Mouse (Mus musculus) adrenal gland, adult (tissue): ENCODE measurements at regions not wholly inside any gene's neighbourhood (a gene's known extent, or its start where the extent isn't known, plus 50 kb on each side); places are given as distances from the start of the nearest gene placed in this dataset.

Source experiments
- DNase-seq, 2 experiments: peaks; one replicate each; pipeline ENCODE4 v3.0.0; 2022 to 2023; ENCODE audit warnings: low spot score in 1 of 2; ENCODE audit not compliant: inconsistent age in 2 of 2

DNA sequence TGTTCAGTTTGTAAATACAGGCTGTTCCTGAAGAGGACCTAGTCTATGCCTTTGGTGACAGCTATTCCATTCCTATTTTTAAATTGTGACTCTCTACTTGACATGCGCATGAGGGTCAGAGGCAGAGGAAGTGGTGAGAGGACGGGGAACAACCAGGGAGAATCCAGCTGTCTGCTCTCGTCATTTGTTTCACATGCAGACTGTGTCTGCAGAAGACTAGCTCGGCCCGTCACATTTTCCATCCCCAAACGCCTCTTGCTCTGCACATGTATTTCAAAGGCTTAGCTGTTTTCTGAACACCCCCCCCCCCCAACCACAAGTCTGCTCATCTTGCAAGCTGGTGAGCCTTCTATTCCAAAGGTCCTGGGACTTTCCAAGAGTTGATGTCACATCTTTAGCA lies 339.4 kb downstream of the Dhx35 start:
- no peak for DNase-seq

DNA sequence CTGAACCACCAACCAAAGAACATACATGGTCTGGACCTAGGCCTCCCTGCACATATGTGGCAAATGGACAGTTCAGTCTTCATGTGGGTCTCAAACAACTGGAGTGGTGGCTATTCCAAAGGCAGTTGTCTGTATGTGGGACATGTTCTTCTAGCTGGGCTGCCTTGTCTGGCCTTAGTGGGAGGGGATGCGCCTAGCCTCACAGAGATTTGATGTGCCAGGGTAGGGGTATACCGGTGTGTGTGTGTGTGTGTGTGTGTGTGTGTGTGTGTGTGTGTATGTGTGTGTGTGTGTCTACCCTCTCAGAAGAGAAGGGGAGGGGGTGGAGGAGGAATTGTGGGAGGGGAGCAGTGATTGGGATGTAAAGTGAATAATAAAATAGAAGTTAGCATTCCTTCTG lies 344.0 kb downstream of the Dhx35 start:
- DNase-seq: no peak

DNA sequence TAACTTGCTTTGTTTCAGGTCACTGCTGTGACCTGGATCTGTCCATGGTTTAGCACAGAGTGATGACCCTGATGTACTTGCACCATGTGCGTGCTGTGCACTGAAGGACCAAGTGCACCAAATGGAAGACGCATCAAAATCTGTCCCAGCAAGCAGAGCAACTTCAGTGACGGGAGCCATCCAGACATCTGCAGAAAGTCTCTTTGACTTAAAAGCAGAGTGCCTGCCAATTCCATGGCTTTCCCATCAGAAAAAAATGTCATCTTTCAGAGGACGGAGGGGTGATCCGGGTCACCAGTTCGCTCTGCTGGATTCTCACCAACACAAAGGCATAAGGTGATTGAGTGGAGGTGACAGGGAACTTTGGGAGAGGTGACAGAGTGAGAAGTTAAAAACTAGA lies 351.4 kb downstream of the Dhx35 start:
- no peak for DNase-seq

DNA sequence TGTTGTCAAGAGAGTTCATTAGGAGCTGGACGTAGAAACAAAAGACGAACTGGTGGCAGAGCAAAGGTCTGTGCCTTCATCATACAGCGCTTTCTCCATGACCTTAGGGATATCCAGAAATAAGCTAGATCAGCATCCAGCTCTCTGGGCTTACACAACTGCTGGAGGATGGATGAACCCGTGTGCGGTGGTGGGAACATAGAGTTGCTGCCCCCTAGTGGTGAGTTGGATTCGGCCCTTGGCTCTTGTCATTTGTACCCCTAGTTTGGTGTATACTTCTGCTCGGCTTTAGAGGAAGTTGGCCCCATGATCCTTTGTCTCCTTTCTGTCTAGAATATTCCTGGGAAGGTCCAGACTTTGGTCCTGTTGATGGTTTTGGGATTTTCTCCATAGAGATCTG lies 369.4 kb downstream of the Dhx35 start:
- peak; percentile 69 to 90 for DNase-seq

DNA sequence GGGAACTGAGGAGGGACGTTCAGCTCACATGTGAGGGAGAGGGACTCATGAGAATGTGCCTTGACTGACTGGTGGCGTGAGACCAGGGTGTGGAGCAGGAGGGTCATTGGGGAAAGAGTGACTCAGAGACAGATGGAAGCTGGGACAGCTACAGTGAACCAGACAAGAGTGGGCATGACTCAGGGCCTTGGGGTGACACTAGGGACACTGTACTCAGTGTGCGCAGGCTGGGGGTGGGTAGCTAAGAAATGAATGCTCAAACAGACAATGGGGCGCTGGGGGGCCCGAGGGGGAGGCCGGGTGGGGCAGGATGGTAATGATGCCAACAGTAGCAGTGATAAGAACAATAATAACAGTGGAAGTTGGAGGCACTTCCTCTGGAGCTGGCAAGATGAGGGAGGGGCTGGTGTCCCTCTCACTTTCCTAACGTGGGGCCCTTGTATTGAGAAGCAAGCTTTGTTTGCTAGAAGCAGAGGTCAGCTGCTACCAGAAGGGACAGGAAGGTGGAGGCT lies 374.0 kb downstream of the Dhx35 start:
- DNase-seq: no peak

DNA sequence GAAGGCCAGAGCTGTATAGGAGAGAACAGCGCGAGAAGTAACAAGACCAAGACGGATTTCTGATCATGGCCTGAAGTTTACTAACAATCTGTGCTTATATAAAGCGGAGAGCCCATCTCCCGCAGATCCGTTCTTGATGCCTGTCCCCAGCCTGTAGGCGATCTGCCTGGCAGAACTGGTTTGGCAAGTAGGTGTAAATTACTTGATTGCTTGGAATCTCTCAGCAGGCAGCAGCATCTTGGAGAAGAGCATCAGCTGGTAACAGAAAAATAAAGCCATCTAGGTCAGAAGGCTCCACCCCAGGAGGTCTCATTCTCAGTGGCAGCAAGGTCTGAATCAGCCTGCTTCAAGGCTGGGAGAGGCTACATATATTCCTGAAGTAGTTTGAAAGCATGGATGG lies 401.5 kb downstream of the Dhx35 start:
- no peak for DNase-seq

DNA sequence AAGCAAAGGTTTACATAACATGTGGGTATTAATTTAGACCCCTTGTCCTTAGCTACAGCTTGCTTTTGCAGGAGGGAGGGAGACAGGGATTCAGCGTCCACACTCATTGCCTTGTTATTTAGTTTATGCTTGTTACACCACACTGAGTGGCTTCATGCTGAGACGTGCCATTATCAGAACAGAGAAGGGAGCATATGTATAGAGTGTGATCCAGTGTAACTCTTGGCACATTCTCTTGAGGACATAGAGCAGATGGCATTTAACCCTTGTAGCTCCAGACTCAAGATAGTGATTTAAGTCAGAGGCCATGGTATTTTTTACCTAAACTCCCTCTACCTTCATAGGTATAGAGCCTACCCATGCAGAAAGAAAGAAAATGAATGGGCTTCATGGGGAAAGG lies 437.7 kb downstream of the Dhx35 start:
- no peak for DNase-seq

DNA sequence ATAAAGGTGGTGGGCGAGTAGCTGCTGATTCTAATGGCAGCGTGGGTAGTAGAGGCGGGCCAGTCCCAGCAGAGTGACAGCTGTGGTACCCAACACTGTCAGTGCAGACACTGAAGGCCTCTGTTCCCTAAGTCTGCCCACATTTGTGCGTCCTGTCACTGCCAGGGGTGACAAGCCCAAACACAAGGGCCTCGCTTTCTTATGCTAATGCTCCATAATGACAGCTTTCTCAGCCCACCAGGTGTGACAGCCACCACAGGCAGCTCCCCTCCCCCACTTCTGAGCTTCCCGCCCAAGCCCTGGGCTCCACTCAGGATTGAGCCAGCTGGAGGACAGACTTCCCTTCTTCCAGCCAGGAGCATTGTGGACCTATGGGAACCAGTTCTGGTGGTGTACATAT lies 440.4 kb downstream of the Dhx35 start:
- DNase-seq: no peak

DNA sequence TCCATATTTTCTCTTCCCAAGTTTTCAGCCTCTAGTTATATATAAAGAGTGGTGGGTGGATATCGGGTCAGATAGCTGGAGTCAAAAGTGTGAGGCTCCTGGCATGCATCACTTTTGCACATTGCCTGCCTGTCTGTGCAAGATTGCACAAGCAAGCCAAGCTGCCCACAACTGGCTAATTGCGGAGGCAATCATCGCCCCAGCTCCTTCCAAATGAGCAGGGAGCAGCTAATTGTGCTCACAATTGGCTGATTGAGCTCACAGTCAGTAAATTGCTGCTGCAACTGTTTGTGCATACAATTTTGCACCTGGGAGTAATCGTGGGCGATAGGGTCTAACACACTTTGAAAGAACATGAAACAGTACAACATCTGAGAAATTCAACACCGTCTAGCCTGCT lies 455.5 kb downstream of the Dhx35 start:
- DNase-seq: no peak

DNA sequence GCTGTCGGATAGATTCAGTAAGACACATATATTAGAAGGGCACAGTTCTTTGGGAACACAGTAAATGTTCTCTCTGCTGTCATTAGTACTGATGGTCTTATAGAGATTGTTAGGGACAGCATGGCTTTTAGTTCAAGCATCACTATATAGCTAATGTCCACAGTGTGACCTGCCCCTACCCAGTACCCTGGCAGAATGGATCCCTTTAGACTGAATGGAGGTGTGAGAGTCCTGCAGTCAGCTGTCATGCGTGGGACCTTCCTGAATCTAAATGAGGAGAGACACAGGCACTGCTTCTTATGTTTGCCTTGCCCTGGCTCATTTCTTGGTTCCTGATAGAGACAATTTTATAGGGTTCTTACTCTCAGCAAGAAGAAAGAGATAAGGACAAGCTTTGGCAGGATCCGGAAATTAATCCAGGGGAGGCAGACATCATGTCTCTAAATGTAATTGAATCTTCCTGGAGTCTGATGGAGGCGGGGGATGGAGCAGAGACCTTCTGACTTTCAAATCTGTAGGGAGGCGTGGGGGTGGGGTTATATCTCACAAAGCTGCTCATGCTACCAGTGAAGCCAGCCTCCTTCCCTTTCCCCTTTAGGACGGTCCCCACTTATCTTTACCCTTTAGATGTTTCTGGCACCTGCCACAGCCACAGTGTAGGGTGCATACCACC lies 456.5 kb downstream of the Dhx35 start:
- no peak for DNase-seq

DNA sequence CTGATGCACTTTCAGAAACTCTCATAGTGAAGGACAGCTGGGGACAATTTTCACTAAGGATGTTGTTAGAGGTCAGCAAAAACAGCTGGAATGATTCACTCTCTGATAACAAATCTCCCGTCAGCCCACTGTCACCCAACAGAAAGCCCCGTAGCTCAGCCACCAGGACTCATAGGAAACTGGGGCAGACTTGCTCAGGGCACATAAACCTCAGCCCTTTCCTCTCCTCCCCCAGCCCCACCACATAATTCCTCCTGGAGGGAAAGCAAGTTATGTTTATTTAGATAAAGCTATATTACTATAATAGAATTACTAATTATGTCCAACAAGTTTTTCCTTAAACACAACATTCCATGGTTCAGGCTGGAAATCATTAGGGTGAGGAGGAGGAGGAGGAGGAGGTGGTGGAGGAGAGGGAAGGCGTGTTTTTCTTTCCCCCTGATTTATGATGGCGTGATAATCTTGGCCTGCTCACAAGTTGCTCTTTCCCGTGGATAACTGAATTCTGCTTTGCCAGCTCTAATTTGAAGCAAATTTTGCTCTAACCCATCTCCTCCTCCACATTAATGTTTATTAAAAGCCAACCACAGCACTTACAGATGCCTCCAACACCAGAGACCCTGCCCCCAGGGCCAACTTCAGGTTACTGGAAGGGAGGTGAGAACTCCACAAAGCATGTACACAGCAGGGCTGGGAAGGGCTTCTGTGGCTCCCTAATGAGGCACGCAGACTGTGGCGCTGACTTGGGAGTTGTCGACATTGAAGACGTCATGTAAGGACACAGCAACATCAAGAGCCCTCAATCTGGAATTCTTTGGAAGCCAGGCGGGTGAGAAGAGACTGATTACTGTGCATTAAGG lies 475.8 kb downstream of the Dhx35 start:
- peak in 1 of 2 experiments; percentile 56 for DNase-seq

DNA sequence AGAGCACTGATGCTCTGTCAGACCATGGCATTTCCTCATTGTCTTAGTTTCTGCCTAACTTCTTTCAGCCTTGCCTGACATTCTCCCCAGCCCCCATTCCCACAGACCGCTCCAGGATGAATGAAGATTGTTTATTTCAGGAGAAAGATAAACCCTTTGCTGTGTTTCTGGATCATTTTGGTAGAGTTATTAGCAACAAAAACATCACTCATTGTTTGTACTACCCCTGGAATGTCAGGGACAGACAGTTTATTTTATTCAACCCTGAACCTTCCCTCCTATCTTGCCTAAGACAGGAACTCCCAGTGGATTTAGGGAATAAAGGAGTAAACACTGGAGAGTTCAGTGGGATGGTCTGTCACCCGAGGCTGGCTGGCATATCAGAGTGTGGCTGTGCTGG lies 484.3 kb downstream of the Dhx35 start:
- peak in 1 of 2 experiments; percentile 64 for DNase-seq

DNA sequence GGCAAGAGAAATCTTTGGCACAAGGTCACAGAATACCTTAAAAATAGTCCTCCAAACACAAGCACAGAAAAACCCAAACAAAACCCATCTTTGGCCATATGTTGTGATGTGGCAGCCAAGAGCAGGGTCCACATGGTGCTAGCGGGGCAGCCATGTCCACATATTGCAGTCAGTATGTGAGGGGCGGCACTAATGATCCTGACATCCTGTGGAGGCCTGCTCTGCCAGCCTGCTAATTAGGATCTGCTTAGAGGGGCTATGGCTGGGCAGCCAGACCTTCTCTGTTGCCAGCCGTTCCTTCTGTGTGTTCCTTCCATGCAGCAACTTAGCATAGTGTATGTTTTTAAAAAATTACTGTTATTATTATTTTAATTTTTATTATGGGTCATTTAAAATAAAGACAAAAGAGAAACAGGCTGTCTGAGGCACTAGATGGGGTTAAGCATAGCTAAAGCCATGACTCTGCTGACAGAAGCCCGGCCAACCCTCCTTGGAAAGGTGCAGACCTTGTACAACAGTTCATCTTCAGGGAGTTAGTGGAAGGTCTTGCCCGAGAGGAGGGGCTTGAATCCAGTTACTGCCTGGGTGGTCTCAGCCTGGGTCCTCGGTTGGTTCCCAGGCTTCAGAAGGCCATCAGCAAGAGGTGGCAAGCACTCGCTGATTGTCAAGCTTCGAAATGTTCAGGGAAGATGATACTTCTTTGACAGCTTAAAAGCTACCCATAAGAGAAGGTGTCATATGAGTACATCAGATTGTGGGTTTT lies 487.1 kb downstream of the Dhx35 start:
- DNase-seq: no peak

DNA sequence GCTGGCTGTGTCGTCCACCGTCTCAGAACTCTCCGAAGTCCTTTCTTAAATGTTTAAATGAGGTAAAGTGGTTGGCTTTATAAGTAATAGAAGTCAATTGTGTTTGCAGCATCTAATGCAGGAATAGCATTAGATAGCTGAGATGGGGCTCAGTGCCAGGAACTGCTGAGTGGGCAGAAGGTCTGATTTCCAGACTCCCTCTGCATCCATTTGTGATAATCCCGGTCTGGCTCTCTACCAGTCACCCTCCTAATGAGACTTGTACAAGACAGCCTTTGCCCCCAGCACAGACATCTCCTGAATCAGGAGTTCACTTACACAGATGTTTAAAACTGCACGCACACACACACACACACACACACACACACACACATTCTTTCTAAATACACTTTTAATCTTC lies 489.5 kb downstream of the Dhx35 start:
- peak in 1 of 2 experiments; percentile 24 for DNase-seq

DNA sequence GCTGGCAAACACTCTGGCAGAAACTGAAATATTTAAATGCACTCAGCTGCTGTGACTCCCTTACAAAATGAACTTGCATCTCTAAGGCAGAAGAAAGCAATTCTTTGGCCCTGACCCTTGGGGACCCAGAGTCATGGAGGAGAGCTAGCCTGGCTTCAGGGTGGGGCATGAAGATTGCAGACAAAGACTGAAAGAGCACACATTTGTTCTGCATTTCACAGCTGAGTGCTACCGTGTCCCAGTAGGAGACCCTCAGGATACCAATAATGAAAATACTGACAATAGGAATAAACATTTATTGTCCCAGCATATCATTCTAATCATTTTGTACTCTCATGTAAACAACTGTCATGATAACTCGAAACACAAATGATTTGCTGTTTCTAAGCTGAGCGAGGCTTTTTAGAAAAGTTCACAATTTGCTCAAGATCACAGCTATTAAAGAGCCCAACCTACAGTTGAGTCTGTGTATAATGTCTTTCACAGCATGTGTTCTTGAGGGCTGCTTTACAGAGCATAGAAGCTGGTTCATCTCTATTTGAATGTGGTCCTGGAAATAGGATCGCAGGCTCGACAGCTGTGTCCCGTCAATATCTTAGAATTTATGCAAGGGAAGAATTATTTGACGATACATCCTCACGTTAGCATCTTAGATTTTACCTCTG lies 490.1 kb downstream of the Dhx35 start:
- no peak for DNase-seq

DNA sequence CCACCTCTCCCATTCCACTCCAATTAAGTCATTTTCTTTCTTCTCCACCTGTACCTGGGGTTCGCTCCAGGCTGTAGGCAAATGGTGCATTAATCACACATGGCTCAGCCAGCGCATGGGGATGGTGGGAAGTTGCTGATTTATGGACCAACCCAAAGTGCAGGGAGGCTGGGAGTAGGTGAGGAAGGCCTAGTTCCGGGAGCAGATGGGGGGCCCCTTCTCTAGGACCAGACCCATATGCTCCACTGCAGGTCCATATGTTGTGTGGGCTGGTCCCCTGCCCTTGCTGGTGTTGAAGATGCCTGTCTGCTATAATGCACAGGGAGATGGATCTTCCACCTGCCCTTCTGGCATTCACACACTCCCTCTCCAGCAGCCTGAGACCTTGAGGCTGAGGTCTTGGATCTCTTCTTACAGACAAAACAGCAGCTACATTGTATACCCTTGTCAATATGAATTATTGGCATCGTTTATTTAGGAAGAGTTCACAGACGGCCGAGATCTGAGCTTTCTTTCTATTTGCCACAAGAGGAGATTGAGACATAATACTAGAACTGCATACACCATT lies 493.5 kb downstream of the Dhx35 start:
- DNase-seq: peak in 1 of 2 experiments; percentile 43

DNA sequence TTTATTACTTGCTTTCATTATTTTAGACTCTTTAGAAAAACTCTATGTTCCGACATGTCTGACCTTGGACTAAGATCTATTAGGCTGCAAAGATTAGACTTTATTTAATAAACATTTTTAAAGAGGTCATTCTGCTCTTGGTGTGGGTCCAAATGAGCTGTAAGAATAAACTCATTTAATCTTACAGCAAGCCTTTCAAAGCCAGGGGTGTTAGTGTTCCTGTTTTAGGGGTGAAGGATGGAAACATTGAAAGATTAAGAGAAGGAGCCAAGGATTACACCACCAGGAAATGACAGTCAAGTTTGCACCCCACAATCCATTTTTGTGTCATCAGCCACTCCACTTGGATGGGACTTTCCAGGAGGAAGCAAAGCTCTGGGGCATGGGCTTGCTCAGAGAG lies 495.5 kb downstream of the Dhx35 start:
- DNase-seq: peak in 1 of 2 experiments; percentile 67

DNA sequence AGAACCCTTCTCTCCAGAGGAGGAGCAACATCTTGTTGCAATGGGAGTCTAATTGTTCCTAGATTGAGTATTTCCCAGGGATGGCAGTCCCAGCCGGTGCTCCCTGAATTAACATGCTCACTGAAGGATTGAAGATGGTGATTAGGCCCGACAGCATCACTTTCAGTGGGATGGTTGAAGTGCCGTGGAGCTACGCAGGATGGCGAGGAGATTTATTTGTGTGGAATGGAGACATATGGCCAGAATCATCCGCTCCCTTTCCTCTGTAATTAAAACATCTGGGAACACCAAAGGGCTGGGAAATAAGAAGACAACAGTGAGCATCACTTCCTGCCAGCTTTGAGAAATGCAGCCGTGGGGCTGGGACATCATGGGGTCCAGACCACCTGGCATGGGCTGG lies 512.4 kb downstream of the Dhx35 start:
- no peak for DNase-seq

DNA sequence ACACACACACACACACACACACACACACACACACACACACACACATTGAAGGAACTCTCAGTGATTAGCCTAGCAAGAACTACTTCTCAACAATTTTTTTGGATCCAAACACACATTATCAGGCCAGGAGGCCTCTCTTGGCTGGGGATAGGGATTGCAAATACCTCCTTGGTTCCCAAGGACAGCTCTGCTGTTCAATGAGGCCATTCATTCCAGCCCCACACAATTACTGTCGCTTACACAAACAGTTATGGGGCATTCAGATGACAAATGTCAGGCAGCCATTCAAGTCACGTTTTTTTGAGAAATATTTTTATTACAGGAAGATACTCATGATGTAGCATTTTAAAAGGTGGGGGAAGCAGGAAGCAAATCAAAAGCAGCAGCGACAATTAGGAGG lies 540.1 kb downstream of the Dhx35 start:
- peak in 1 of 2 experiments; percentile 70 for DNase-seq

DNA sequence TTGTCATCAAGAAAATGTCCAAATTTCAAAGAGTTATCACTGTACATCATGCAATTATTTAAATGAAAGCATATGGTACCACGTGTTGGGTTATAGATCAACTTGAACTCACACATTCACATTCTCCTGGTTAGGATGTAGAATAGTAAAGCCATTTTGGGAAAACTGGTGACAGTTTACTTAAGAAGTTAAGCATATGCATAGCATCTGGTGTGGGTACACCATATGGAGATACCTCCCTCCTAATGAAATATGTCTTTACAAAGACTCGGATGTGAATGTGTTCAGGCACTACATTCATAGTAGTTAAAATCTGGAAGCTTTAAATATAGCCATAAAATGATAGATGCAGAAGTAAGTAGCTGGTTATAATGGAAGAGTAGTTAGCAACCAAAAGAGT lies 542.0 kb downstream of the Dhx35 start:
- no peak for DNase-seq
